Mouse (Mus musculus) forelimb bud, embryonic 11.5 days (tissue): ENCODE results near the gene Mef2d.

Experiments
- DNase-seq: peaks from one replicate; pipeline ENCODE4 v3.0.0-alpha.2; 2012; ENCODE audit warnings: low read depth, low spot score

Mef2d gene

DNA sequence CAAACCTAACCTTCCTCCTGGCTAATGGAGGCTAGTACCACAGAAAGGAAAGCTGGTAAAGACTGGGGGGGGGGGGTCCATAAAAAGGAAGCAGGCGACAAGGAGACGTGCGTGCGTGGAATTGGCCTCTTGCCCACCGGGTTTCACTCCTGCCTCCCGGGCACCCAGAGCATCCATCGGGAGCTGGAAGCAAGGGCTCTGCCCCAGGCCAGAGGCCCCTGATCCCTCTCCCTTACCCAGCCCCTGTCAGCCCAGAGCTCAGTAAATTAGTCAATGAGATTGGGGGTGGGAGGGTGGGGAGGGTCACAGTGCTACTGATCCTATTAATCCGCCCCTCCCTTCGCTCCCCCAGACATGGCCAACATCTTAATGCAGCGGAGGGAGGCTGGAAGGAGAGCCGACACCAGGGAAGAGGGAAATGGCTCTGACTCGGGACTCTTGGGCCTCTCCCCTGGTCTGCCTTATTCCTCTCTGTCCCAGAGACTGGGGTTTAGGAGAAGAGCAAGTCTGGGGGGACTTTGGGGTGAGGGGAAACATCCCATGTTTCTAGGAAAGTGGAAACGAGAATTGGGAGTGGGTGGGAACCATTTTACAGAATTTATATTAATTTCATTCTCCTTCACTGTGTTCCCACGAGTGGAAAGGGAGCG lies 65.4 kb downstream of the Mef2d start:
- DNase-seq: no peak

DNA sequence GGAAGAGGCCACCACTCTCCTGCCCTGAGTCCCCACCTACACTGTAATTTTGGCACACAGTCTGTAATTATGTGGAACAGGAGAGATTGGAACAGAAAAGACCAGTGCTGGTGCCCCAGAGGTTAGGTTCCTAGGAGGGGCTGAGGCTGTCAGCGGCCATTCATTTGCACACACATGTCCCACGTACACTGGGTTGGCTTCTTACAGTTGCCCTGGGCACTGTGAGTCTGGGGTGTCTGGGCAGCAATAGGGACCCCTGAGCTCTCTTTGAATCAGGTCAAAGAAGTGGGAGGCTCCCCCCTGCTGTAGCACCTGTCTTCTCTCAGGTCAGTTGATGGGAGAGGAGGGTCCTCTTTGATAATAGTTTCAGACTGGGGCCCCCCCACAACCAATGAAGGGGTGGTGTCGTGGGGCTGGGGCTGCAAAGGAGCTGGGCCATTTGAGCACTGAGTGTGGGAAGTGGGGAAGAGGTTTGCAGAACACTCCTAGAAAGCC lies 66.1 kb downstream of the Mef2d start:
- no peak for DNase-seq

DNA sequence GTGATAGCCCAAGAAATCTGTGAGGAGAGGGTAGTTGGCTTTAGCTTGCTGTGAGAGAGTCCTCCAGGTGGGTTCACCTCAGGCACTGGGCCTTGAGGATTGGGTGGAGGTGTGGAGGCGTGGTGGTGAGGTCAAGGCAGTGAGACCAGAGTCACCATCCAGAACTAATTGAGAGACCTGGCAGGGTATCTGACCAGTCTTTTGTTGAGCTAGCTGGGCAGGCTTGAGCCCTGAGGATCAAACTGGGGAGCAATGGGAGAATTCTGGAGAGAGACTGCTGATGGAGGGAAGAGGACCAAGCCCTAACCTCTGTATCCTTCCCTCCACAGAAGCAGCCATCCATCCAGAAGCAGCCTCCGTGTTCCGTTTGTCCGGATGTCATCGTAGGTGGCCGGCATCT lies 67.1 kb downstream of the Mef2d start:
- no peak for DNase-seq

DNA sequence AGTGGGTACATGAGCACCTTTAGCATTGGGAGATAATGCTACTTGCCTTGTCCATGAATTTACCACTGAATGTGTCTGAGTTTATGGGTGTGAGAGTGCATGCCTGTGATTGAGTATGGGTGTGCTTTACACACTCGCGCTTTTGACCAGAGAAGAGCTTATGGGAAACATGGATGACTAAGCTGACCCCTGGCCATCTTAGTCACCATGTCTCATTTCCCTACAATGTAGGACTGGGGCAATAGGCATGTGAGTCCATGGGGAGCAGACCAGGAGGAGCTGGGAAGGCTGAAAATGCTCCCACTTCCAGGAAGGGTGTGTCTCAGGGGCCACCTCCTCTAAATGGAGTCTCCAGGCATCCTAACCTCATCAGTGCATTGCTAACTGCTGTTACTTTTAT lies 67.9 kb downstream of the Mef2d start:
- DNase-seq: no peak

DNA sequence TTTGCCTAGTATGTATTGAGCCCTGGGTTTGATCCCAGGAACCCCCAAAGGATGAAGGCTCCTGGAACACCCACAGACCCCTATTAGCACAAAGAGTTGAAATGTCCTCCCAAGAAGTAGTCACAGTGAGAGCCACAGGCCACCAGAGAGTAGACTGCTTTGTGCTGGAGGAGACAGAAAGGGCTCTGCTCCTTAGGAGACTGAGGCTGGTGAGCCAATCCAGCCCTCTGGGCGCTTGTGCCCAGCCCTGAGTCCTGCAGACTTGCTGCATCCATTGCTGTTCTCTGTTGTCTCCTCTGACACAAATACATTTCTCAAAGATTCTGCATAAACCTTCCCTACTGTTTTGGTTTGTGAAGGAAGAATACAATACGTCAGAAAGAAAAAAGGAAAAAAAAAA lies 68.7 kb downstream of the Mef2d start:
- DNase-seq: no peak

DNA sequence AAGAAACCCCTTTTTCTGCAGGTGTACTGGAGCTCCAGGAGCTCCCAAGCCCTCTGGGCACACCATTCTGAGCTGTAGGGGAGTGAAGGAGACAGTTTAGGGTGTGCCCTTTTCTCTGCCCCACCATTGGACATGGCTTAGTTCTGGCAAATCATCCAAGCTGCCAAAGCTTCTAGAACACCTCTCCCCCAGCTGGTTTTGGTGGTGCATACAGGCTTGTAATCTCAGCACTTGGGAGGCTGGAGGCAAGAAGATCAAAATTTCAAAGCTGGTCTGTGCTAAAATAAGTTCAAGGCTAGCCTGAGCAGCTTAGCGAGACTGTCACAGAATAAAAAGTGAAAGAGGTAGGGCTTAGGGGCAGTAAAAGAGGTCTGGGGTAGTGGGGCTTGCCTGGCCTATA lies 70.2 kb downstream of the Mef2d start:
- DNase-seq: no peak

DNA sequence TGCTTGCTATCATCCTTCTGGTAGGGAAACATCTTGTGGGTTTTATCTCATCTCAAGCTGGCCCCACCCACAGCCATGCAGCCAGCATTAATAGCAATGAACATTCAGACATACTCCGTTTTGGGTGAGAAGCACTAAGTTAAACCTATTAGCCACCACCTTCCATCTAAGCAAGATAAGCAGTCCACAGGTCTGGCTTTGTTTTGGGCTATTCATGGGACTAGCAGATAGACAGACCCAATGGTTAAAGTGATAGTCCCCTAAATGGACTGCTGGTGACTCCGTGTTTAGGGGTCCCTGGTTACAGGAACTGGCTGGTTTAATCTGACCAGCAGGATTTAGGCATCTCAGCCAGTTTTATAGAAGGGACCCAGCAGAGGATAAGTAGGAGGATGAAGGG lies 70.8 kb downstream of the Mef2d start:
- DNase-seq: no peak

DNA sequence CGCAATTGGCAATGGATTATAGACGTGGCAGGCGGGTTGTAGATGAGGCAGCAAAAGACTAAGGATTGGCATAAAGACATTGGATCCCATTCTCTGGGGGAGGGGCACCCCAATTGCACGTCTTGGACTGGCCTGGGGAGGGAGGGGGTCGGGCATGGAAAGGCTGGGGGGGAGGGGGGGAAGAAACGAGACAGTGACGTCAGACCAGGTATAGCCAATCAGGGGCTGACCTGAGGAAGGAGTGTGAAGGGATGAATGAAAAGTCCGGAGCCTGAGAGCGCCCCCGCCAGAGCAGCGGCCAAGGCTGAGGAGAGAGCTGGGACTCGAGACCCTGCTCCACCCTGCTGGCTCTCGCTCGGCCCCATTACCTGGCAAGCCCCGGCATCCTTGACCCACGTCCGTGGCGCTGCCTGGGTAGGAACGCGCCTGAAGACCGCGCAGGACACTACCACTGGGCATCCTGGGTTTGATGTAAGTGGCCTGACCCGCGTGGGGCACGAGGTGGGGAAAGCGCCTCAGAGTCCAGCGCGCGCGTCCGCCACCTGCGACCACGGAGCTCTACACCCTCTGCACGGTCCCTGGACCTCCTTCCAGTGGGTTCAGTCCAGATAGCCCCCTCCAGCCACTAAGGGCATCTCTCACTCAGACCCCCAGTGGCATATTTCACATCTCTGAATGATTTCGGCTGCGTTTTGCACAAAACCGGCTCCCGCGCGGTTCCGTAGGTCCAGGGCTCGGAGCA lies 72.2 kb downstream of the Mef2d start:
- no peak for DNase-seq

DNA sequence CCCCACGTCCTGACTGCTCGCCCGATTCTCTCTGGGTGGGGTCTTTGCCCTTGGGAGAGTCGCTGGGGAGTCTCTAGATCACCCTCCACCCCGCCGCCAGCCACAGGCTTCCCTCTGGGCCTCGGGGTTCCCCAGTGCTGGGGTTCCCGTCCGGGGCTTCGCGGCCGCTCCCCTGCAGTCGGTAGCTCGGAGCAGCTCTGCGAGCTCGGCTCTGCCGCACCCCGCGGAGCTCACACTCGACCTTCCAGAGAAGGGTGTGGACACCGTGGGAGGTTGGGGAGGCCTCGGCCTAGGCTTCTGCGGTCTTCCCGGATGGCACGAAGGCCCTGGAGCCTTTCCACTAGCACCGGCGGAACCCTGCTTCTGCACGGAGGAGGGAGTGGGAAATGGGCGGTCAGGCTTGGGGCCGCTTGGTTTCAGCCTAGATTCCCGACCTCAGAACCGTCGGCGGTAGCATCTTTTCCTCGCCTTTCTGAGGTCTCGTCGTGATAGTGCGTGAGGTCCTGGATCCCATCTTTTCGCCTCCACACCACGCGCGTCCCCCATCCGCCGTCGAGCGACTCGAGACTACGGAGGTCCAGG lies 72.9 kb downstream of the Mef2d start:
- DNase-seq: no peak

DNA sequence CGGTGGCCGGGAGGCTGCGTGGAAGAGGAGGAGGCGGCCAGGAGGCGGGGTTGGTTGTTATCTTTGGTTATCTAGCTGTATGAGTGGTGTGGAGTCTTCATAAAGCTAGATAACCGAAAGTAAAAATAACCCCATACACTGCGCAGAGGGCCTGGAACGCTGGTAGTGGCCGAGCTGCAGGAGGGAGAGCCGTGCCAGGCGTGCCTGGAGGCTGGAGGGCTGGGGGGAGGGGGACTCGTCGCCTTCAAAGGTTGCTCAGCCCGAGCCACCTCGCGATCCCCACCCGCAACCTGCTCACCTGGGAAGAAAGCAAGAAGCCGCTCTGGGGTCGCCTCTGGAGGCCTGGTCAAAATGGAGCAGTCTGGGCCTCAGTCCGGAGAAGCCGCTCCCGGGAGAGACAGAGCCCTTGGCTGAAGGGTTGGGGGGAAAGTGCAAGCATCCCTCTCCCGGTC lies 73.4 kb downstream of the Mef2d start:
- DNase-seq: no peak

DNA sequence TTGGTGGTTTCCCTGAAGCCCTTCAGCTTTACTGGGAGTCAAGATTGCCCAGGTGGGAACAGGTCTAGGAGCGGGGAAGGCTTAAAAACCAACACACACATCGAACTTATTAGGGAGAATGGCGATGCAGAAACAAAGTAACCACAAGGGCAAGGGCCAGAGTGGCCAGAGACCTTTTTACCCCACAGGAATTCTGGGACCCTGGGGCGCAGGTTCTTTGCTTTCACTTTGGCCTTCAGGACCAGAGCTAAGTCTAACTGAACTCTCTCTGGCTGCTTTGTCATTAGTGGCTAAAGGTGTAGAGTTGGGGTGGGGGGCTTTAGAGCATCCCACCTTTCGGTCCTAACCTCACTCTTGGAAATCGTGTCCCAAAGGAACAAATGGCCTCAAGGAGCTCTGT lies 73.9 kb downstream of the Mef2d start:
- no peak for DNase-seq

DNA sequence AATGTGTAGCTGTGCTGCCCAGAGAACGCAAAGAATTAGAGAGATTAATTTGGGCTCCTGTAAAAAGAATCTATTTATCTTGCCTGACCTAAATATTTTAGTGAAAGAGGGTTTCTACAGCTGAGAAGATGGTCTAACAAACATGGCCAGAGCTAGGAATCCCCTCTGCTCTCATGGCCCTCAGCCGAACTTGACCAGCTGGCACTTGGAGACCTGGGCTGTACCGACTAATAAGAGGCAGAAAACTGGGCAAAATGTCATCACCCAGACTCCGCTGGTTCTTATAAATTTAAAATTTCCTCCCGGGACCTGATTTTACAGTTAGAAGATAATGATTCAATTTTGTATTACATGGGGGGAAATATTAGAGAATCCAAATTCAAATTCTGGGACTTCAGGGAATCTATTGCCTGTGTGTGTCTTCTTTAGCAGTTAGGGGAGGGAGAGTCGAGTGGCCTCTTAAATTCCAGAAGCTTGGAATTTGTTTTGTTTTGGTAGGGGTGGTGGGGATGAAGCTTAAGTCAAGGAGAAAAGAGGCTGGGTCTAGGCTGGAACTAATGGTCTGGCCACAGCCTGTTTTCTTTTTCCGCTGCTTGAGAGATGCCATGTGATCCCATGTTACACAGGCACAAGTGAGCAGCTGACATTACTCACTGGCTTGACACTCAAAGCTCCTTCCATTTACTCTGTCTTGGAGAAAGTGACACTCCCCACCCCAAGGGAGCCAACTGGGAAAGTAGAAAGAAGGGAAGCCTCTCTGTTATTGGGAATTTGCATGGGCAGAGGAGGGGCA lies 74.6 kb downstream of the Mef2d start:
- no peak for DNase-seq

DNA sequence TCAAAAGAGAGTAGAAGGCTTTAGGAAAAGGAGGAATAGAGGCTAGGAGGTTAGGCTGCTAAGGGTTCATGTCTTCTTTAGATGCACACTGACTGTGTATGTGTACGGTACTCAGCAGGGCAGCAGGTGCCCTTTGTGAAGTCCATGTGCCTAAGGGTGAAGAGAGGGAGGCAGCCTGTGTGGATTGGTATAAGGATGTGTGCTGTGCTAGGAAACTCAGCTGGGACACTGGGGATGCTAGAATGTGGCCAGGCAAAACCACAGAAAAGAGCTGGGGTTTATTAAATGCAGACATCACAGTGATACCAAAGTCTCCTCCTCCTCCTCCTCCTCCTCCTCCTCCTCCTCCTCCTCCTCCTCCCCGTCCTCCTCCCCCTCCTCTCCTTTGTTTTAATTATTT lies 75.5 kb downstream of the Mef2d start:
- DNase-seq: no peak

DNA sequence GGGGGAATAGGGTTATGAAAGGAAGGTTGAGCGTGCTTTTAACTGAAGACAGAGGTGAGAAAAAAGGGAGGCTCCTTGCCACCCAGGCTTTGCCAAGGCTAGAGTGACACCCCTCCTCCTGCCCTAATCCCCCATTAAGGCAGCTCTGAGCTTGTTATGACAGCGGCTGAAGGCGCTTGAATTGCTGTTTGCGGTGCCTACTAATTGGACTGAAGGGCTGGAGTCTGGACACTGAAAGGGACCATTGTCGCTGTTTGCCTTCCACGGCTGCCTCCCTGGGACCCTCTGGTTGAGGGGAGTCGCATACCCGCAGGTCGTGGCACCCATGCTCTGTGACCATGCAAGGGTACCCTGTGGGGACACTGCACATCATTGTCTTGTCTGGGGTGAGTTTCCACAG lies 77.8 kb downstream of the Mef2d start:
- DNase-seq: no peak

DNA sequence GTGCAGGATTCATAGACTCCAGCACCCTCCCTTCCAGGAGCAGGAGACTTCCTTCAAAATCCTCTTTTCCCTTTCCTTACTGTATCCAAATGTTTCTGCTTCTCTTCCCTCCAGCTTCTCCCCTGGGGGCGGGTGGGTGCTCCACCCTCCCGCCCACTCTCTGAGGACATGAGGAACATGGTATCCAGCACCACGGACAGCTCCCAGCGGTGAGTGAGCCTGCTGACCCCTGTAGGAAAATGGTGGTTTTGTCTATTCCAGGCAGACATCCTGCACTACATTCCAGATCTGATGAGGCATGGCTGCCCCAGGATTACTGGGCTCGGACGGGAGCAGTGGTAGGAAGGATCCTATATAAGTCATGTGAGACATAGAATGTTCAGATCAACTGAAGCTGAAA lies 78.7 kb downstream of the Mef2d start:
- DNase-seq: peak; percentile 90
